Mouse (Mus musculus): ENCODE data around the gene Apba3.

DNA sequence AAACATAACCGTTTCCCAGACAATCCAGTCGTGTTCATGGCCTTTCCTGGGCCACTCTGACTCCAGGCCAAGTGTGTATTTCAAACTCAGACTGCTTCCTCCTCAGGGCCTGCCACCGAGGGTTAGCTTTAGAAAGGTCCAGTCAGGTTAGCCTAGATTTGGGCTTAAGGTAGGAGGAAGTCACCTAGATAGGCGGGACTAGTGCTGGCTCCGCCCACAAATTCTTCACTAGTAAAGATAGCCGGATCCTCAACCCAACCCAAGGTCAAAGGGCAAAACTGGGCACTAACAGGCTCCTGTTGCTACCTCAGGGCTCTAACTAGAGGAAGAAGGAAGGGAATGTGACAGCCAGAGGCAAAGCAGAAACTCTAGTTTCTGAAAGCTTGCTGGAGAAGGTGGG, 19.8 kb downstream of the Apba3 start:
- TF ChIP-seq ZNF384 (IDR thresholded peaks at IDR 0.05; ENCODE audit: low read depth, low read length) (no peak), ZC3H11A (IDR thresholded peaks at IDR 0.05; ENCODE audit: borderline replicate concordance, low read depth, low read length) (no peak), MAFK (IDR thresholded peaks at IDR 0.05; ENCODE audit: insufficient read depth, low read depth, low read length) (no peak)

Measured in ES-E14 (cell line).